Mouse (Mus musculus) MEL (cell line): ENCODE measurements at regions not wholly inside any gene's neighbourhood (a gene's known extent, or its start where the extent isn't known, plus 50 kb on each side); places are given as distances from the start of the nearest gene placed in this dataset.

Experiments
- BHLHE40 ChIP-seq: IDR thresholded peaks from 2 replicates; pipeline ENCODE4 v1.6.1; 2012; ENCODE audit warnings: low read depth, mild to moderate bottlenecking, inconsistent platforms, low read length, improper control_type of control experiment, borderline replicate concordance
- CHD1 ChIP-seq: IDR thresholded peaks from 2 replicates; pipeline ENCODE4 v1.6.1; 2012; ENCODE audit warnings: low read depth, mild to moderate bottlenecking, inconsistent platforms, low read length, improper control_type of control experiment
- CTCF ChIP-seq, 3 experiments: IDR thresholded peaks in 2 of 3; conservative IDR thresholded peaks in 1 of 3; 2 replicates each; pipeline ENCODE4 v1.5.1; 2011 to 2012; ENCODE audit warnings: low read length in 3 of 3, low read depth in 2 of 3, mild to moderate bottlenecking in 2 of 3, improper control_type of control experiment in 1 of 3, inconsistent platforms in 1 of 3, mixed read lengths in 1 of 3, moderate library complexity in 1 of 3; ENCODE audit not compliant: control insufficient read depth in 1 of 3, insufficient read depth in 1 of 3, poor library complexity in 1 of 3, severe bottlenecking in 1 of 3
- ELF1 ChIP-seq: IDR thresholded peaks from 2 replicates; pipeline ENCODE4 v1.6.1; 2014; ENCODE audit warnings: low read depth, mild to moderate bottlenecking, inconsistent platforms, low read length, improper control_type of control experiment, moderate library complexity
- EP300 ChIP-seq, 2 experiments: IDR thresholded peaks; 2 replicates each; pipeline ENCODE4 v1.6.1; 2011; ENCODE audit warnings: improper control_type of control experiment in 2 of 2, low read length in 2 of 2, low read depth in 1 of 2, mild to moderate bottlenecking in 1 of 2
- GATA1 ChIP-seq: IDR thresholded peaks from 2 replicates; pipeline ENCODE4 v1.6.1; 2011; ENCODE audit warnings: low read depth, low read length, improper control_type of control experiment
- JUND ChIP-seq: IDR thresholded peaks from 2 replicates; pipeline ENCODE4 v1.6.1; 2011; ENCODE audit warnings: low read depth, mild to moderate bottlenecking, improper control_type of control experiment, low read length
- MAX ChIP-seq: IDR thresholded peaks from 2 replicates; pipeline ENCODE4 v1.6.1; 2011; ENCODE audit warnings: low read length, improper control_type of control experiment
- POLR2A ChIP-seq, 2 experiments: IDR thresholded peaks; 2 replicates each; pipeline ENCODE4 v1.6.1; 2011 to 2012; ENCODE audit warnings: low read length in 2 of 2, mild to moderate bottlenecking in 2 of 2, control low read depth in 1 of 2, improper control_type of control experiment in 1 of 2, low read depth in 1 of 2, moderate library complexity in 1 of 2; ENCODE audit not compliant: control insufficient read depth in 1 of 2, insufficient read depth in 1 of 2, poor library complexity in 1 of 2
- POLR2AphosphoS2 ChIP-seq: IDR thresholded peaks from 2 replicates; pipeline ENCODE4 v1.6.1; 2011; ENCODE audit warnings: low read length, improper control_type of control experiment
- RCOR1 ChIP-seq: IDR thresholded peaks from 2 replicates; pipeline ENCODE4 v1.6.1; 2012; ENCODE audit warnings: low read depth, mild to moderate bottlenecking, inconsistent platforms, low read length, improper control_type of control experiment
- TAL1 ChIP-seq: IDR thresholded peaks from 2 replicates; pipeline ENCODE4 v1.6.1; 2012; ENCODE audit warnings: mild to moderate bottlenecking, inconsistent platforms, low read length, moderate library complexity, mixed read lengths
- USF1 ChIP-seq: IDR thresholded peaks from 2 replicates; pipeline ENCODE4 v1.6.1; 2014; ENCODE audit warnings: low read depth, mild to moderate bottlenecking, inconsistent platforms, low read length, improper control_type of control experiment, moderate library complexity

GRCm38 (mm10) chr8:86425382-86425781 is 155.1 kb downstream of the Abcc12 start:
- TF ChIP-seq USF1 (no peak), RCOR1 (no peak), POLR2A (IDR thresholded peaks at IDR 0.05; ENCODE audit: control insufficient read depth in 1 of 2, insufficient read depth in 1 of 2, low read depth in 1 of 2, low read length in 2 of 2, poor library complexity in 1 of 2) (no peak), CTCF (IDR thresholded peaks at IDR 0.05 in 2 of 3, conservative IDR thresholded peaks at IDR 0.05 in 1 of 3; ENCODE audit: control insufficient read depth in 1 of 3, insufficient read depth in 1 of 3, low read depth in 2 of 3, low read length in 3 of 3, poor library complexity in 1 of 3, severe bottlenecking in 1 of 3) (no peak), GATA1 (no peak), POLR2AphosphoS2 (no peak), EP300 (IDR thresholded peaks at IDR 0.05; ENCODE audit: low read depth in 1 of 2, low read length in 2 of 2) (no peak), ELF1 (no peak), BHLHE40 (no peak), MAX (no peak), TAL1 (no peak), JUND (no peak), CHD1 (no peak)
